Mouse (Mus musculus): ENCODE measurements at regions not wholly inside any gene's neighbourhood (a gene's known extent, or its start where the extent isn't known, plus 50 kb on each side); places are given as distances from the start of the nearest gene placed in this dataset.
A peak's percentile ranks its signal among the peaks of the same experiment; 100 is the strongest.

- H3K36me3 ChIP-seq (ENCODE audit: insufficient read depth, low read length) = no peaks in the 10 kb centered on the region
- TF ChIP-seq CTCF (IDR thresholded peaks at IDR 0.05) = no peak
- H3K4me2 ChIP-seq (ENCODE audit: low read depth, low read length, poor library complexity, severe bottlenecking) = no peak overlapping the region
- H3K9ac ChIP-seq (replicated peaks; ENCODE audit: low read length, poor library complexity, severe bottlenecking) = no peak overlapping the region
- ATAC-seq (ENCODE audit: low FRiP score) = no peak
- H3K4me3 ChIP-seq (ENCODE audit: low read depth, low read length) = no peak overlapping the region
- H3K4me1 ChIP-seq (ENCODE audit: insufficient read depth, low read length) = no peaks in the 10 kb centered on the region
- no peaks in the 10 kb centered on the region for H3K27me3 ChIP-seq (ENCODE audit: insufficient read depth, low read length)
- no peak overlapping the region for H3K27ac ChIP-seq (ENCODE audit: low read depth, low read length)
- WGBS = 71% methylated on average over 3 of the region's 3 CpGs
- H3K9me3 ChIP-seq (ENCODE audit: low read length) = no peaks in the 10 kb centered on the region
- peak; percentile 0 for DNase-seq (ENCODE audit: low spot score)
Measured at GRCm38 (mm10) chrX:117559063-117559462, 544.5 kb downstream of the H2afb1 start.

Data from midbrain, postnatal 0 days (tissue).